Mouse (Mus musculus) neutrophil, adult 65 days (primary cell): ENCODE results near the gene Folr1. TPM values are rescaled to one million over a fixed set of nuclear protein-coding genes. Genes with fewer than 3 reads are reported as not detected.

ENCODE experiments used
- total RNA-seq: library from RNA; stranded (reverse); gene quantifications from 2 replicates; pipeline ENCODE4 v1.2.4, GENCODE M21; 2023

Folr1 gene
- not detected in 2 replicates for total RNA-seq

DNA sequence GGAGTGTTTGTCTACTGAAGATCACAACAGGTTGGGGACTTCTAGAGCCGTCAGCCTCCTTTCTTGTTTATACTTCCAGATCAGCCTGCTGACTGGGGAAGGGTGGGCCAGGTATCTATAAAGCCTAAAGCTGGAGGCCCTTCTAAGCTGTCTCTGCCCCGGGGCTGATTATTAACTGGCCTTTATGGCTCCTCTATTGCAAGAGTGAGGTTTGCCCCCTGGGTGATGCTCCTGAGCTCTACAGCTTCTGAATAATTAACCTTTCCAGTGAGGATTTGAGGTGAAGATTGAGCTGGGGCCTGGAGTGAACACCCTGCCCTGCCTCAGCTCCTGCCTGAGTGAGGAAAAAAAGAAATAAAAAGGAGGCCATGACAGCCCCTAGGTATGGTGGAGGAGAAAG lies at the start of gene Folr1:
Gene Folr1, minus strand, starts transcription at position 160 of the 400 bp plus-strand sequence.

DNA sequence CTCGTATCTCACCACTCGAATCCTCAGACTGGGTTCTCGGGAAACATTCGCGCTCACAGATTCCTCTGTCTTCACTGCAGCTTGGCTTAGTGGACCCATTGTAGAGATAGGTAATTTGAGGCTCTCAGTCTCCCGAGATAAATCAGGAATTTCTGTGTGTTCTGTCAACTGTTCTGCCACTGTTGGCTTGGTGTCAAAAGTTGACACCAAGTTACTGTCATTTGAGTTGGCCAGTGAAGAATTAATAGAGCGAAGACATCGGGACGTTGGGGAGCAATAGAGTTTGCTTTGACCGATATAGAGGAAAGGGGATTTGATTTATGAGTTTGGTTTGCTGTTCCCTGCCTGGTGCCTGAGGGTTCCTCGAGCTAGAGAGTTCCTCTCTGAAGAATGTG lies 35.7 kb upstream of the Folr1 start, which contains the start of gene Tomt:
Gene Tomt, minus strand, starts transcription at position 73 of the 395 bp plus-strand sequence.

DNA sequence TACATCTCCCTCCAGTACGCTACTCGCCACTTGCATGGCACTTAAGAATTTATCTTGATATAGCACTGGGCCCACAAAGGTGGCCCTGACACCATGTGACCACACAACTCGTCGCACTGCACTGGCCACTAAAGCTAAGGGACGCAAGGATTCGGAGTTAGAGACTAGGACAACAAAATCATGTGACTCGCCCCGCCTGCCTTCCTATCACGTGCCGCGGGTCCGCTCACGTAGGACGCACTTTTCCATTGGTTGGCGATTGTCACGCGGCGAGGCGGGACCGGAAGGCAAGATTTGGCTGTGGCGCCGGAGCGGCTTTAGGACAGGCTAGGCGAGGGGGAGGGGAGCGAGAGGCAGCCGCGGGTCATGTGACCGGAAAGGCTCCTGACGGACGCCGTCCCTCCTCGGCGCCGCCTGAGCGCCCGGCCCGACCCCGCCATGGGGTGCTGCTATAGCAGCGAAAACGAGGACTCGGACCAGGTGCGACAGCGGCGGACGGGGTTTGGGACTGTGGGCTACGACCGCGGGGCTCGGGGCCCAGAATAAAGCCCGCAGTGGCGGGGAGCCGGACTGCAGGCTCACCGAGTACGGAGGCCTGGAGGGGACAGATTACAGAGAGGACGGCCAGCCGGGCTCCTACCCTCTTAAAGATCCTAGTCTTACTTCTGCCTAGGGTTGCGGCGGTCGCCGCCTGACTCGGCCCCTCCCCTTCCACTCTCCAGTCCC lies 35.1 kb upstream of the Folr1 start, which contains the start of gene Lamtor1:
Gene Lamtor1, plus strand, starts transcription at position 344 of the 726 bp plus-strand sequence.

DNA sequence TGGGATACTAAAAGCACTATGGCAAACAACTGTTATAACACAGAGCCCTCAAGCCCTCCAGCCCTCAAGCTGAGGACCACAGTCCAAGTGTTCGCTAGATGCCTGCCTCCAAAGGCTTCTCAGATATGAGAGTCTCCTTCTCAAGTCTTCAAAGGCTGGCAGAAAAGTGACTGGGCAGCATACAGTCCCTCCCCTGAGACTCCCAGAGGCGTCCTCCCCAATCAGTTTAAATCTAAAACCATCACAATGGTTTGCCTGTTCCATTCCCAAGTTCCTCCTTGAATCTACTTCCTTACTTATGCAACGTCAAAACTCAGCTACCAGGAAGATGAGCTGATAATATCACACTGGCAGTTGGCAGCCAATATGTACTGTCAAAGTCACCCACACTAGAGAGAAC lies 7.2 kb downstream of the Folr1 start, which contains the start of gene Anapc15:
Gene Anapc15, plus strand, starts transcription at position 301 of the 400 bp plus-strand sequence.

GRCm38 (mm10) chr7:101857094-101857493 lies 13.5 kb downstream of the Folr1 start, which contains the start of gene Folr2:
Gene Folr2, minus strand, starts transcription at chr7:101857194.

DNA sequence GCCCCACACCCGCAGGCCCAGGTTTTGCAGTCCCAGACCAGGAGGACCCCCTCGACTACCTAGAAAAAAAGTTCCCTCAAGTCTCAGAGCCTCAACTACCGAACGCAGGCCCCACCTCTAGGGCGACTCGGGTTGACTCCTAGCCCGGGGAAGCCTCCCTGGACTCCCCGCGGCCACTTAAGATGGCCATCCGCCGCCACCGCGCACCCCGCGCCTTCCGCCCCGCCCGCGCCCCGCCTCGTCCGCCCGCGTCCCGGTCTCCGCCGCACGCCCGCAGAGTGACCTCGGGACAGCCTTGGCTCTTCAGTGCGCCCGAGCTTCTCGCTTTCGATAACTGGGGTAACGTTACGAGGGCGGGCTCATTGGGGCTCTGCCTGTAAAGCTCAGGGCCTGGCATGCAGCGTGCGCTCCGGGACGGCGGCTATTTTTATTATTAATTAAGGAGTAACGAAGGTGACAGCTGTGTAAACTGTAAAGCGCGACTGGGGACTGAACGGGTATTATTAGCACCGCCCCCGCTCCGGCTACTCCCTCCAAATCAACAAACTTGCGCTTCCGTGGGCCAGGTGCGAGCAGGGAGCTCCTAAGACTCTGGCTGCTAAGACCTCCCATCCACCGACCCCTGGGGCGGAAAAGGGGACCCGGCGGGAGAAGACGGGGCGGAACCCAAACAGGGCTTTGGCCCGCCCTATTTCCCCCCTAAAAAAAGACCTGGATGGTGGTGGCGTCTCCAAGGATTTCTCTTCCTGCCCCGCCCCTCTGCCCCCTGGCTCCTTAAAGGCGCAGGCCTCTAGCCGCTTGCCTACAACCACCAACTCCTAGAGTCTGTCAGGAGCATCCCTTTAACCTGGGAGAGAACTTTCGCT lies 32.7 kb downstream of the Folr1 start, which contains the start of gene Inppl1:
Gene Inppl1, minus strand, starts transcription at position 624 of the 866 bp plus-strand sequence.

GRCm38 (mm10) chr7:101817861-101818401 lies 52.7 kb downstream of the Folr1 start, which contains the start of gene Phox2a:
Gene Phox2a, plus strand, starts transcription at chr7:101818313.

Other genes with a start within 250 kb of the Folr1 start
- 9.7 and 9.9 TPM in 2 replicates for gene Clpb, start 207.2 kb downstream of the Folr1 start, total RNA-seq
- gene Phox2a, start 52.5 kb downstream of the Folr1 start, total RNA-seq = not detected in 2 replicates
- 14.9 and 24.8 TPM in 2 replicates for gene Inppl1, start 32.6 kb downstream of the Folr1 start, total RNA-seq
- 1.5 TPM in 1 of 2 replicates, not detected in the other for gene Folr2, start 13.6 kb downstream of the Folr1 start, total RNA-seq
- 40.4 and 44.1 TPM in 2 replicates for gene Anapc15, start 7.1 kb downstream of the Folr1 start, total RNA-seq
- 97.8 and 108 TPM in 2 replicates for gene Lamtor1, start 35.1 kb upstream of the Folr1 start, total RNA-seq
- gene Tomt, start 35.6 kb upstream of the Folr1 start, total RNA-seq = 0.18 TPM in 1 of 2 replicates, not detected in the other
- 0.51 and 1.1 TPM in 2 replicates for gene Lrrc51, start 63.1 kb upstream of the Folr1 start, total RNA-seq
- gene Numa1, start 63.3 kb upstream of the Folr1 start, total RNA-seq = 91.4 and 106 TPM in 2 replicates
- 28.7 and 30.3 TPM in 2 replicates for gene Il18bp, start 147.9 kb upstream of the Folr1 start, total RNA-seq
- 12.0 and 16.0 TPM in 2 replicates for gene Rnf121, start 194.7 kb upstream of the Folr1 start, total RNA-seq
- 6.9 and 8.8 TPM in 2 replicates for gene Xndc1, start 194.7 kb upstream of the Folr1 start, total RNA-seq
- 0.54 and 1.1 TPM in 2 replicates for gene Xntrpc, start 194.9 kb upstream of the Folr1 start, total RNA-seq
- gene Trpc2, start 212.3 kb upstream of the Folr1 start, total RNA-seq = 0.22 and 0.45 TPM in 2 replicates
- gene Art1, start 231.0 kb upstream of the Folr1 start, total RNA-seq = not detected in 2 replicates
- not detected in 2 replicates for gene Art5, start 238.7 kb upstream of the Folr1 start, total RNA-seq
- 0.16 TPM in 1 of 2 replicates, not detected in the other for gene Chrna10, start 246.0 kb upstream of the Folr1 start, total RNA-seq